Mouse (Mus musculus): ENCODE results near the gene Gm19345. TPM values are rescaled to one million over a fixed set of nuclear protein-coding genes. Genes with fewer than 3 reads are reported as not detected.
A peak's percentile ranks its signal among the peaks of the same experiment; 100 is the strongest.

Gm19345 gene
- polyA plus RNA-seq, 1 experiment: not detected

- DNase-seq: no peak
- no peaks in the 10 kb centered on the region for H3K27me3 ChIP-seq (replicated peaks; ENCODE audit: control insufficient read depth, insufficient read depth, low read length)
- no peak overlapping the region for H3K27ac ChIP-seq (ENCODE audit: insufficient read depth, low read depth, low read length)
- H3K36me3 ChIP-seq (ENCODE audit: control insufficient read depth, insufficient read depth, low read length): no peaks in the 10 kb centered on the region
- peaks cover 6% of the 10 kb centered on the region for H3K4me1 ChIP-seq (ENCODE audit: control insufficient read depth, insufficient read depth, low read length)
- H3K4me3 ChIP-seq (ENCODE audit: insufficient read depth, low read depth, low read length): no peak overlapping the region
- 69% methylated on average over 10 of the region's 10 CpGs for WGBS
- TF ChIP-seq POLR2A (IDR thresholded peaks at IDR 0.05; ENCODE audit: low read depth, low read length) (no peak), CTCF (conservative IDR thresholded peaks at IDR 0.05; ENCODE audit: insufficient read depth, insufficient read length, low read depth, low read length) (no peak)
Measured at GRCm38 (mm10) chr7:19859740-19860139, 7.9 kb downstream of the Gm19345 start.

- H3K27ac ChIP-seq (ENCODE audit: insufficient read depth, low read depth, low read length): no peak within 1 kb of the TSS
- TF ChIP-seq POLR2A (IDR thresholded peaks at IDR 0.05; ENCODE audit: low read depth, low read length) (no peak), CTCF (conservative IDR thresholded peaks at IDR 0.05; ENCODE audit: insufficient read depth, insufficient read length, low read depth, low read length) (no peak)
- WGBS: 91% methylated on average over 9 of the region's 9 CpGs
- H3K4me1 ChIP-seq (ENCODE audit: control insufficient read depth, insufficient read depth, low read length): peaks cover 9% of the 10 kb centered on the region
- DNase-seq: no peak
- H3K36me3 ChIP-seq (ENCODE audit: control insufficient read depth, insufficient read depth, low read length): no peaks in the 10 kb centered on the region
- no peak within 1 kb of the TSS for H3K4me3 ChIP-seq (ENCODE audit: insufficient read depth, low read depth, low read length)
- H3K27me3 ChIP-seq (replicated peaks; ENCODE audit: control insufficient read depth, insufficient read depth, low read length): no peaks in the 10 kb centered on the region
Measured at GRCm38 (mm10) chr7:19861199-19861598, 9.4 kb downstream of the Gm19345 start, which contains the start of gene Ceacam16. Gene Ceacam16 (minus strand): TSS chr7:19861299.

DNA sequence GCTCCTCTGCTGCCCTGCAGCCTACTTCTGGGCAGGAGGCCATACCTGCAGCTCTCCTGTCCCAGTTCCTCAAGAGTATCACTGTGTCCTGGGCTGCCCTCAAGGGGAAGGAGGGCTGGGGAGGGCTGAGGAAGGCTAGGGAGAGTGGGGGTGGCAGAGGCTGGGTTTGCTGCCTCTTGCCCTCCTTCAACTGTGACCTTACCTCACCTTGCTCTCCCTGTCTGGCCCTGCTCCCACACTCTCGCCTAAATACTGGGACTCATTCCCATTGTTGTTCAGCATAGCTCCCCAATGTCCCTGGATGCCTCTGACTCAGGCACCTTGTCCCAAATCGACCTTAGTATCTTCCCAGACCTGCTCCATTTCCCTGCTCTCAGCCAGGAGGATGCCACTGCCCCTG lies 12.4 kb downstream of the Gm19345 start:
- no peak overlapping the region for H3K27ac ChIP-seq (ENCODE audit: insufficient read depth, low read depth, low read length)

GRCm38 (mm10) chr7:19865246-19866036 lies 13.6 kb downstream of the Gm19345 start:
- no peaks in the 10 kb centered on the region for H3K36me3 ChIP-seq (ENCODE audit: control insufficient read depth, insufficient read depth, low read length)
- H3K4me1 ChIP-seq (ENCODE audit: control insufficient read depth, insufficient read depth, low read length): peaks cover 16% of the 10 kb centered on the region
- WGBS: 92% methylated on average over 8 of the region's 8 CpGs
- no peak overlapping the region for H3K4me3 ChIP-seq (ENCODE audit: insufficient read depth, low read depth, low read length)
- DNase-seq: no peak
- H3K27ac ChIP-seq (ENCODE audit: insufficient read depth, low read depth, low read length): no peak overlapping the region
- no peaks in the 10 kb centered on the region for H3K27me3 ChIP-seq (replicated peaks; ENCODE audit: control insufficient read depth, insufficient read depth, low read length)
- TF ChIP-seq CTCF (conservative IDR thresholded peaks at IDR 0.05; ENCODE audit: insufficient read depth, insufficient read length, low read depth, low read length): no peak

More for the DNA sequence above, 12.4 kb downstream of the Gm19345 start:
- peaks cover 16% of the 10 kb centered on the region for H3K4me1 ChIP-seq (ENCODE audit: control insufficient read depth, insufficient read depth, low read length)
- H3K27me3 ChIP-seq (replicated peaks; ENCODE audit: control insufficient read depth, insufficient read depth, low read length): no peaks in the 10 kb centered on the region
- WGBS: 17% methylated on average over 2 of the region's 2 CpGs
- no peak overlapping the region for H3K4me3 ChIP-seq (ENCODE audit: insufficient read depth, low read depth, low read length)
- peak; percentile 67 for DNase-seq
- H3K36me3 ChIP-seq (ENCODE audit: control insufficient read depth, insufficient read depth, low read length): no peaks in the 10 kb centered on the region
- TF ChIP-seq CTCF (conservative IDR thresholded peaks at IDR 0.05; ENCODE audit: insufficient read depth, insufficient read length, low read depth, low read length) (no peak), POLR2A (IDR thresholded peaks at IDR 0.05; ENCODE audit: low read depth, low read length) (no peak)

- peak overlapping the region; percentile 18; the same call in 1 of the 2 replicates for H3K27ac ChIP-seq (ENCODE audit: insufficient read depth, low read depth, low read length)
- no peaks in the 10 kb centered on the region for H3K27me3 ChIP-seq (replicated peaks; ENCODE audit: control insufficient read depth, insufficient read depth, low read length)
- TF ChIP-seq CTCF (conservative IDR thresholded peaks at IDR 0.05; ENCODE audit: insufficient read depth, insufficient read length, low read depth, low read length) (no peak), POLR2A (IDR thresholded peaks at IDR 0.05; ENCODE audit: low read depth, low read length) (no peak)
- peak; percentile 85 for DNase-seq
- WGBS: 34% methylated on average over 6 of the region's 6 CpGs
- H3K36me3 ChIP-seq (ENCODE audit: control insufficient read depth, insufficient read depth, low read length): no peaks in the 10 kb centered on the region
- H3K4me1 ChIP-seq (ENCODE audit: control insufficient read depth, insufficient read depth, low read length): peaks cover 16% of the 10 kb centered on the region
- no peak overlapping the region for H3K4me3 ChIP-seq (ENCODE audit: insufficient read depth, low read depth, low read length)
Measured at GRCm38 (mm10) chr7:19866490-19866889, 14.7 kb downstream of the Gm19345 start.

DNA sequence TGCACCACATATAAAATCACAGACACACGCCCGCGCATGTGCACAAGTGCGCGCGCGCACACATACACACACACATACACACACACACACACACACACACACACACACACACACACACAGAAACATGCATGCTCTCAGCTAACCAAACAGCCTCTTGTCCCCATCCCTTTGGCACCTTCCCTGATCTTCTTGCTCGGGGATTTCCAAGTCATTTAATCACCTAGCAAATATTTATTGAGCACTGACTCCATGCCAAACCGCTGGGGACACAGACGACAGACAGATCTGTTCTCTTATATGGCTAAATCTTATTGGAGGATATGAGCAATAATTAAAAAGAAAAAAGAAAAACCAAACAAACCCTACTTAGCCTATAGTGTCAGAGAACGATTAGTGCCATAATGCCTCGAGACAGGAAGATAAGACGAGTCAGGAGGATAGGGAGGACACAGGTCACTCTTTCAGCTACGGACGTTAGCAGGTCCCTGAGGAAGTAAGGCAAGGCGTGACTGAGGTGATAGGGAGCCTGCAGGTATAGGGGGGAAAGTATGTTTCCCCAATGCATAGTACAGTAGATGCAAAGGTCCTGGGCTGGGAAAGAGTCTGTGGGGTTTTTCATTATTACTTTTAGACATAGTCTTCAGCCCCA lies 16.1 kb downstream of the Gm19345 start:
- peaks cover 16% of the 10 kb centered on the region for H3K4me1 ChIP-seq (ENCODE audit: control insufficient read depth, insufficient read depth, low read length)
- 72% methylated on average over 16 of the region's 16 CpGs for WGBS
- H3K27ac ChIP-seq (ENCODE audit: insufficient read depth, low read depth, low read length): no peak overlapping the region
- H3K36me3 ChIP-seq (ENCODE audit: control insufficient read depth, insufficient read depth, low read length): no peaks in the 10 kb centered on the region
- TF ChIP-seq POLR2A (IDR thresholded peaks at IDR 0.05; ENCODE audit: low read depth, low read length) (no peak), CTCF (conservative IDR thresholded peaks at IDR 0.05; ENCODE audit: insufficient read depth, insufficient read length, low read depth, low read length) (no peak)
- DNase-seq: no peak
- no peaks in the 10 kb centered on the region for H3K27me3 ChIP-seq (replicated peaks; ENCODE audit: control insufficient read depth, insufficient read depth, low read length)
- H3K4me3 ChIP-seq (ENCODE audit: insufficient read depth, low read depth, low read length): no peak overlapping the region

GRCm38 (mm10) chr7:19871137-19871621 lies 19.4 kb downstream of the Gm19345 start:
- Histone ChIP-seq H3K4me3 (ENCODE audit: insufficient read depth, low read depth, low read length) (no peak overlapping the region), H3K36me3 (ENCODE audit: control insufficient read depth, insufficient read depth, low read length) (no peaks in the 10 kb centered on the region), H3K4me1 (ENCODE audit: control insufficient read depth, insufficient read depth, low read length) (peaks cover 12% of the 10 kb centered on the region; the same call in 1 of the 2 replicates), H3K27ac (ENCODE audit: insufficient read depth, low read depth, low read length) (peak overlapping the region; percentile 17; the same call in 1 of the 2 replicates), H3K27me3 (replicated peaks; ENCODE audit: control insufficient read depth, insufficient read depth, low read length) (no peaks in the 10 kb centered on the region)
- peak; percentile 75 for DNase-seq
- no peak for TF ChIP-seq CTCF (conservative IDR thresholded peaks at IDR 0.05; ENCODE audit: insufficient read depth, insufficient read length, low read depth, low read length)
- no peak for TF ChIP-seq POLR2A (IDR thresholded peaks at IDR 0.05; ENCODE audit: low read depth, low read length)
- 63% methylated on average over 10 of the region's 10 CpGs for WGBS
